Mouse (Mus musculus): ENCODE measurements around the gene Sbf2. TPM values are rescaled to one million over a fixed set of nuclear protein-coding genes. Genes with fewer than 3 reads are reported as not detected.
A peak's percentile ranks its signal among the peaks of the same experiment; 100 is the strongest.
"Not testable (repeated sequence)": the region's sequence is repeated elsewhere in the genome, so short reads cannot be mapped to it uniquely, and the experiment has no call there.

Gene Sbf2
- total RNA-seq (2017), result 2.4 and 5.0 TPM in 2 replicates

GRCm38 (mm10) chr7:110614133-110615063, at the start of gene Sbf2:
Sbf2 (minus strand) TSS chr7:110614922.
- ATAC-seq (replicated peaks in 1 of 2; ENCODE audit: insufficient read depth in 1 of 2, low FRiP score in 2 of 2, low TSS enrichment in 1 of 2, low read depth in 1 of 2, poor library complexity in 2 of 2, severe bottlenecking in 2 of 2), result no peak; a peak in 1 of 4 replicates

GRCm38 (mm10) chr7:110658378-110658928, 43.7 kb upstream of the Sbf2 start:
- no peak for ATAC-seq (replicated peaks in 1 of 2; ENCODE audit: insufficient read depth in 1 of 2, low FRiP score in 2 of 2, low TSS enrichment in 1 of 2, low read depth in 1 of 2, poor library complexity in 2 of 2, severe bottlenecking in 2 of 2)

- ATAC-seq (replicated peaks in 1 of 2; ENCODE audit: insufficient read depth in 1 of 2, low FRiP score in 2 of 2, low TSS enrichment in 1 of 2, low read depth in 1 of 2, poor library complexity in 2 of 2, severe bottlenecking in 2 of 2), result 0 out of 4 replicates have a peak, but pooled peaks of 1 of the 2 experiments have one; percentile 7
Measured at GRCm38 (mm10) chr7:110655966-110656365, 41.2 kb upstream of the Sbf2 start.

GRCm38 (mm10) chr7:110655230-110655629, 40.5 kb upstream of the Sbf2 start:
- no peak for ATAC-seq (replicated peaks in 1 of 2; ENCODE audit: insufficient read depth in 1 of 2, low FRiP score in 2 of 2, low TSS enrichment in 1 of 2, low read depth in 1 of 2, poor library complexity in 2 of 2, severe bottlenecking in 2 of 2)

GRCm38 (mm10) chr7:110651091-110651490, 36.4 kb upstream of the Sbf2 start:
- ATAC-seq (replicated peaks in 1 of 2; ENCODE audit: insufficient read depth in 1 of 2, low FRiP score in 2 of 2, low TSS enrichment in 1 of 2, low read depth in 1 of 2, poor library complexity in 2 of 2, severe bottlenecking in 2 of 2), result no peak

- no peak for ATAC-seq (replicated peaks in 1 of 2; ENCODE audit: insufficient read depth in 1 of 2, low FRiP score in 2 of 2, low TSS enrichment in 1 of 2, low read depth in 1 of 2, poor library complexity in 2 of 2, severe bottlenecking in 2 of 2)
Measured at GRCm38 (mm10) chr7:110650491-110650890, 35.8 kb upstream of the Sbf2 start.

GRCm38 (mm10) chr7:110649133-110649987, 34.6 kb upstream of the Sbf2 start:
- ATAC-seq (replicated peaks in 1 of 2; ENCODE audit: insufficient read depth in 1 of 2, low FRiP score in 2 of 2, low TSS enrichment in 1 of 2, low read depth in 1 of 2, poor library complexity in 2 of 2, severe bottlenecking in 2 of 2), result no peak

- no peak for ATAC-seq (replicated peaks in 1 of 2; ENCODE audit: insufficient read depth in 1 of 2, low FRiP score in 2 of 2, low TSS enrichment in 1 of 2, low read depth in 1 of 2, poor library complexity in 2 of 2, severe bottlenecking in 2 of 2)
Measured at GRCm38 (mm10) chr7:110648455-110649085, 33.8 kb upstream of the Sbf2 start.

GRCm38 (mm10) chr7:110647559-110648454, 33.1 kb upstream of the Sbf2 start:
- no peak for ATAC-seq (replicated peaks in 1 of 2; ENCODE audit: insufficient read depth in 1 of 2, low FRiP score in 2 of 2, low TSS enrichment in 1 of 2, low read depth in 1 of 2, poor library complexity in 2 of 2, severe bottlenecking in 2 of 2)

- ATAC-seq (replicated peaks in 1 of 2; ENCODE audit: insufficient read depth in 1 of 2, low FRiP score in 2 of 2, low TSS enrichment in 1 of 2, low read depth in 1 of 2, poor library complexity in 2 of 2, severe bottlenecking in 2 of 2), result no peak
Measured at GRCm38 (mm10) chr7:110646611-110647407, 32.1 kb upstream of the Sbf2 start.

- ATAC-seq (replicated peaks in 1 of 2; ENCODE audit: insufficient read depth in 1 of 2, low FRiP score in 2 of 2, low TSS enrichment in 1 of 2, low read depth in 1 of 2, poor library complexity in 2 of 2, severe bottlenecking in 2 of 2), result no peak
Measured at GRCm38 (mm10) chr7:110645859-110646258, 31.1 kb upstream of the Sbf2 start.

GRCm38 (mm10) chr7:110645311-110645710, 30.6 kb upstream of the Sbf2 start:
- peak; percentile 69 to 81 for ATAC-seq (replicated peaks in 1 of 2; ENCODE audit: insufficient read depth in 1 of 2, low FRiP score in 2 of 2, low TSS enrichment in 1 of 2, low read depth in 1 of 2, poor library complexity in 2 of 2, severe bottlenecking in 2 of 2)

GRCm38 (mm10) chr7:110639958-110640357, 25.2 kb upstream of the Sbf2 start:
- ATAC-seq (replicated peaks in 1 of 2; ENCODE audit: insufficient read depth in 1 of 2, low FRiP score in 2 of 2, low TSS enrichment in 1 of 2, low read depth in 1 of 2, poor library complexity in 2 of 2, severe bottlenecking in 2 of 2), result not testable (repeated sequence)

- ATAC-seq (replicated peaks in 1 of 2; ENCODE audit: insufficient read depth in 1 of 2, low FRiP score in 2 of 2, low TSS enrichment in 1 of 2, low read depth in 1 of 2, poor library complexity in 2 of 2, severe bottlenecking in 2 of 2), result no peak
Measured at GRCm38 (mm10) chr7:110639291-110639915, 24.7 kb upstream of the Sbf2 start.

GRCm38 (mm10) chr7:110638305-110639110, 23.8 kb upstream of the Sbf2 start:
- ATAC-seq (replicated peaks in 1 of 2; ENCODE audit: insufficient read depth in 1 of 2, low FRiP score in 2 of 2, low TSS enrichment in 1 of 2, low read depth in 1 of 2, poor library complexity in 2 of 2, severe bottlenecking in 2 of 2), result no peak

Measured in hematopoietic stem cell, adult 5-6 weeks (primary cell).